Mouse (Mus musculus) adrenal gland, postnatal 25 days (tissue): ENCODE results near the gene Ankrd66. TPM values are rescaled to one million over a fixed set of nuclear protein-coding genes. Genes with fewer than 3 reads are reported as not detected.

Experiments
- total RNA-seq: library from RNA; stranded (reverse); gene quantifications from 2 replicates; pipeline ENCODE4 v1.2.3, GENCODE M21; 2021

The Ankrd66 gene
- total RNA-seq, 1 experiment from 2014 or later: not detected

Other genes starting within 250 kb of the Ankrd66 start
- 67.3 and 88.0 TPM in 2 replicates for gene Adgrf5, start 183.2 kb downstream of the Ankrd66 start, total RNA-seq
- gene Mep1a, start 40.8 kb downstream of the Ankrd66 start, total RNA-seq: not detected in 2 replicates
- 8.3 and 9.9 TPM in 2 replicates for gene Pla2g7, start 24.5 kb upstream of the Ankrd66 start, total RNA-seq
- gene Tdrd6, start 86.7 kb upstream of the Ankrd66 start, total RNA-seq: not detected in 2 replicates
- 6.3 and 6.6 TPM in 2 replicates for gene Slc25a27, start 123.6 kb upstream of the Ankrd66 start, total RNA-seq
- 4.2 and 5.1 TPM in 2 replicates for gene Cyp39a1, start 123.8 kb upstream of the Ankrd66 start, total RNA-seq